Mouse (Mus musculus): ENCODE data around the gene Gpam. TPM values are rescaled to one million over a fixed set of nuclear protein-coding genes. Genes with fewer than 3 reads are reported as not detected.

Gpam gene
- polyA plus RNA-seq, 1 experiment = 9.8 TPM

DNA sequence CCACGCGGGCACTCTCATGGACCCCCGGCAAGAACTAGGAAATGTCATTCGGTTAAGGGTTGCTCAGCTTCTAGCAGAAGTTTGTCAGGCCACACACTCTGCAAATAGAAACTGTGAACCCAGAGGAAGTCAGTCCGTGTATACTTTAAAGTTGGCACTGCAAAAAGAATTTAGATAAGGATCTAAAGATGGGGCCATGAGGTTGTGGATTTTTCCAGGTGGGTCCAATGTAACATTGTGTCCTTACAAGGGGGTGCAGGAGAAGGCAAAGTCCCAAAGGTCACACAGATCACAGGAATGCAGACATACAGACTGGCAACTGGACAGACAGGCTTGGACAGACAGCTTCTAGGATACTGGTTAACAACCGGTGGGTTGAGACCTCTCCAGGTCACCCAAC lies 21.1 kb upstream of the Gpam start:
- no peak for TF ChIP-seq POLR2A (IDR thresholded peaks at IDR 0.05; ENCODE audit: borderline replicate concordance, control insufficient read depth, low read depth, low read length)
- TF ChIP-seq CTCF (IDR thresholded peaks at IDR 0.05; ENCODE audit: control insufficient read depth, insufficient read depth, low read length) = no peak
- WGBS = 51% methylated on average over 6 of the region's 6 CpGs
- Histone ChIP-seq H3K4me3 (replicated peaks; ENCODE audit: control insufficient read depth, low read depth, low read length) (no peak overlapping the region), H3K27ac (ENCODE audit: control insufficient read depth, insufficient read depth, low read depth, low read length, poor library complexity) (no peak overlapping the region), H3K4me1 (ENCODE audit: control insufficient read depth, insufficient read depth, low read length) (no peaks in the 10 kb centered on the region)

DNA sequence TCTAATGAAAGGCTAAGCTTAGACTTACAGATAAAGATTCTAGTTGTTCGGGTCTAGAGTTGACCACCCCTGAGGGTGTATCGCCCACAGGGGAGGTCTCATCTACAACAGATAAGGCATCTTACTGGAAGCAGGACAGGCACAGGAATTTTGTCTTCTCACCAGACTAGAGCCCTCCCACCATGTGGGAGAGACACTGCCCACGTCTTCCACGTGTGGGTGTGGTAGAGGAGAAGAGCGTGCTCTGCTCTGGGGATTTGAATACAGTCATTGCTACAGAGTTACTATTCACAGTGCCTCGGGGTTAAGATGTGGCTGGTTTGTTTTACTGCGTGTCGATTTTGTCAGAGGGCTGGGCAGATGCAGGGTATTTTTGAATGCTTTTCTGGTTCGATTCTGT lies 20.5 kb upstream of the Gpam start:
- Histone ChIP-seq H3K4me1 (ENCODE audit: control insufficient read depth, insufficient read depth, low read length) (no peaks in the 10 kb centered on the region), H3K27ac (ENCODE audit: control insufficient read depth, insufficient read depth, low read depth, low read length, poor library complexity) (no peak overlapping the region), H3K4me3 (replicated peaks; ENCODE audit: control insufficient read depth, low read depth, low read length) (no peak overlapping the region)
- TF ChIP-seq POLR2A (IDR thresholded peaks at IDR 0.05; ENCODE audit: borderline replicate concordance, control insufficient read depth, low read depth, low read length) = no peak
- no peak for TF ChIP-seq CTCF (IDR thresholded peaks at IDR 0.05; ENCODE audit: control insufficient read depth, insufficient read depth, low read length)
- 68% methylated on average over 9 of the region's 9 CpGs for WGBS

DNA sequence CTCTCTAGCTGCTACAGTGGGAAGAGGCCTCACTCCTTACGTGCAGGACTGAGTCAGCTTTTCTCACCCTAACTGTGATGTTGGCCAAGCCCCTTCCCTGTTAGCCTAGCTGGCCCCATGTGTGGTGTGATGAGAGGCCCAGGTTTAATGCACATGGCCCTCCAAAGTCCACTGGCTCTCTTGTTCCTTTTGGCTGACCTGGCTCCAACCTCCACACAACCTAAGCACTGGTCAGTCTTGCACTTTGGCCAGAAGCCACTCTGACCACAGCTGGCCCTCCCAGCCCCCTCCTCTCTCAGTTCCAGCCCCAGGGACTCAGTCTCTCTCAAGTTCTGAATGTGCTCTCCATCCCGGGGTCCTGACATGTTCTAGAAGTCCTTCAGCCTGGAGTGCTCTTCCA lies 18.1 kb upstream of the Gpam start:
- Histone ChIP-seq H3K4me3 (replicated peaks; ENCODE audit: control insufficient read depth, low read depth, low read length) (no peak overlapping the region), H3K27ac (ENCODE audit: control insufficient read depth, insufficient read depth, low read depth, low read length, poor library complexity) (no peak overlapping the region), H3K4me1 (ENCODE audit: control insufficient read depth, insufficient read depth, low read length) (no peaks in the 10 kb centered on the region)
- no peak for TF ChIP-seq CTCF (IDR thresholded peaks at IDR 0.05; ENCODE audit: control insufficient read depth, insufficient read depth, low read length)
- no peak for TF ChIP-seq POLR2A (IDR thresholded peaks at IDR 0.05; ENCODE audit: borderline replicate concordance, control insufficient read depth, low read depth, low read length)
- 71% methylated on average over 2 of the region's 2 CpGs for WGBS

DNA sequence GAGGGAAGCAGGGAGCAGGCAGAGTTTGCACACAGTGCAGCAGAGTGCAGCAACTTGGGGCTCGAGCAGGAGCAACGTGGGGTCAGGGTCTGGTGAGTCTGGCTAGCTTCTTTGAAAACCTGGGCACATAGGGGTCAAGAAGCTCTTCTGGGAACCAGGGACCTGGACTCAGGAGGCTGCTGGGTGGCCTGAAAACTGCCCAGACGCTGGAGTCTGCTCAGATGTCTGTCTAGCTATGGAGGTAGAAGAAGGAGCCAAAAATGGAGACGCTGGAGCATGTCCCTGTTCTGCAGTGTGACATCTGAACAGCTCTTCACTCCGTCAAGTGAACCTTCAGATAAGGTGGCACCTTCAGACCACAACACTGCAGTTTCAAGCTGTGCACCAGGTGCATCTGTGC lies 17.7 kb upstream of the Gpam start:
- no peak overlapping the region for H3K4me3 ChIP-seq (replicated peaks; ENCODE audit: control insufficient read depth, low read depth, low read length)
- TF ChIP-seq POLR2A (IDR thresholded peaks at IDR 0.05; ENCODE audit: borderline replicate concordance, control insufficient read depth, low read depth, low read length) = no peak
- TF ChIP-seq CTCF (IDR thresholded peaks at IDR 0.05; ENCODE audit: control insufficient read depth, insufficient read depth, low read length) = no peak
- H3K4me1 ChIP-seq (ENCODE audit: control insufficient read depth, insufficient read depth, low read length) = no peaks in the 10 kb centered on the region
- no peak overlapping the region for H3K27ac ChIP-seq (ENCODE audit: control insufficient read depth, insufficient read depth, low read depth, low read length, poor library complexity)
- WGBS = 75% methylated on average over 5 of the region's 5 CpGs

DNA sequence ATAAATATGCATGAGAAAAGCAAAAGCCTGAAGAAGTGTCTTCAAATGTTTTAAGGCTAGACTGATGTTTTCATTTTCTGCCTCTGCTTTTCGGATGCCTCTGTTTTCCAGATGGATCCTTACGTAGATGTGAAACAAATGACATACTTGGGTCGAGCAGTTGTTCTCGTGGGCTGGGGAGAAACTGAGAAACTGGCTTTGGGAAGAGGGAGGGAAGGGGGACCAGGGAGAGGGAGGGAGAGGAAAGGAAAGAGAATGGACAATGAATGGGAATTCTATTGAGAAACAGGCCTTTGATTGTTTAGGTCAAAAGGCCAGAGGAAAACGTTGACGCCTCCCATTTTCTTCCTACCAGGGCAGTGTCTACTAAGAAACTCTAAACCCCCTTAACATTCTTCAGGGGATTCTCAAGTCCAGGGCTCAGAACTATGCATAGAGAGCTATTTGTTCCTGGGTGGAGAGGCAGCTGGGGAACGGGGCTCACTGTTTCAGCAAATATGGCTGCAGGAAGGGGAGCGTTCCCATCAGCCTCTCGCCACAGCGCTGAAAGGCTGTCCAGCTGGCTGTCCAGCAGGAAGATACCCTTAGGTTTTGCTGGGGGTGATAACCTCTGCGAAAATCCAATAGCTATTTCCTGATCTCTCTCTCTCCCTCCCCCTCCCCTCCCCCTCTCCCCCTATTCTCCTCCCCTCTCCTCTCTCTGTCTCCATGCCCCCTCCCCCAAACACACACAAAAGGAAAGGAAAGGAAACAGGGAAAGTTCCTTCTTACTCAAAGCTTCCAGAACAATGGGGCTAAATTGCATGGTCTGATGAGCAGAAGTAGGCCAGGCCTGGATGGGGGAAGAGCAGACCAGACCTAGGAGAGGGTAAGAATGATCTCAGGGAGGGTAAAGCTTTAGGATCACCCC lies 16.6 kb upstream of the Gpam start:
- 63% methylated on average over 11 of the region's 11 CpGs for WGBS
- TF ChIP-seq CTCF (IDR thresholded peaks at IDR 0.05; ENCODE audit: control insufficient read depth, insufficient read depth, low read length) (no peak), POLR2A (IDR thresholded peaks at IDR 0.05; ENCODE audit: borderline replicate concordance, control insufficient read depth, low read depth, low read length) (no peak)
- Histone ChIP-seq H3K4me1 (ENCODE audit: control insufficient read depth, insufficient read depth, low read length) (no peaks in the 10 kb centered on the region), H3K4me3 (replicated peaks; ENCODE audit: control insufficient read depth, low read depth, low read length) (no peak overlapping the region), H3K27ac (ENCODE audit: control insufficient read depth, insufficient read depth, low read depth, low read length, poor library complexity) (no peak overlapping the region)

DNA sequence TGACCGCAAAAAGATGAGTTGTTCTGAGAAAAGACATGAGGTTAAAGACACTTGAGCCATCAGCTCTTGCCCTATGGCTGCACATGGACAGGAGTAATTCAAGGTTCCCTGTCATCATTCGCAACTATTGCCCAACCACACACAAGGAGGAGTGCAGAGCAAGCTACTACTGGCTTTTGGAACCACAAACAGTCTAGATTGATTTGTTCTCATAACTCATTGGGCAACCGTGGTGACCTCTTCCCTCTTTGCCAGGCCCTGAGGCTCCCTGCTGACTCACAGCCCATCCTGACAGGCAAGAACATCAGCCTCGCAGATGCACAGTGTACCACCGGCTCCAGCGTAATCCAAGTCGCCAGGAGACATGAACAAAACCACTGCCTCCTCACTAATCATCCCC lies 12.3 kb upstream of the Gpam start:
- WGBS = 45% methylated on average over 7 of the region's 7 CpGs
- no peak for TF ChIP-seq POLR2A (IDR thresholded peaks at IDR 0.05; ENCODE audit: borderline replicate concordance, control insufficient read depth, low read depth, low read length)
- TF ChIP-seq CTCF (IDR thresholded peaks at IDR 0.05; ENCODE audit: control insufficient read depth, insufficient read depth, low read length) = no peak
- no peak overlapping the region for H3K27ac ChIP-seq (ENCODE audit: control insufficient read depth, insufficient read depth, low read depth, low read length, poor library complexity)

DNA sequence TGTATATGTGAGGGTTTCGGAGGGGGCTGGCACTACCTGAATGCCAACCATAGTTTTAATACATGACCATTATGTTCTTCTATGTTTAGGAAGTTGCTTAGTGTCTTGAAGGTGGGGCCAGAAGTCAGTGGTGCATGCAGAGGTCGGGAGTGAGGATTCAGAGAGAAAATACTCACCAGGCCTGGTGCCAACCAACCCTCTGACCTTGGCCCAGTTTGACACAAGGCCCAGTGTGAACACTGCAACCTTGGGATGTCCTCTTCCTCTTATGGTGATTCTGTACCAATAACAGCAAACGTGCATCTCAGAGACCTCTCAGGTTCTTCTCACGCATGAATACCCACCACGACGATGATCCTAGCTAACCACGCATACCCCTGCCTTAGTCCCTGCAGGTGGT lies 11.5 kb upstream of the Gpam start:
- Histone ChIP-seq H3K4me1 (ENCODE audit: control insufficient read depth, insufficient read depth, low read length) (no peaks in the 10 kb centered on the region; the same call in none of the 2 replicates), H3K27ac (ENCODE audit: control insufficient read depth, insufficient read depth, low read depth, low read length, poor library complexity) (no peak overlapping the region), H3K4me3 (replicated peaks; ENCODE audit: control insufficient read depth, low read depth, low read length) (no peak overlapping the region)
- WGBS = 69% methylated on average over 7 of the region's 7 CpGs
- no peak for TF ChIP-seq POLR2A (IDR thresholded peaks at IDR 0.05; ENCODE audit: borderline replicate concordance, control insufficient read depth, low read depth, low read length)
- TF ChIP-seq CTCF (IDR thresholded peaks at IDR 0.05; ENCODE audit: control insufficient read depth, insufficient read depth, low read length) = no peak

More for the DNA sequence above, 12.3 kb upstream of the Gpam start:
- H3K4me3 ChIP-seq (replicated peaks; ENCODE audit: control insufficient read depth, low read depth, low read length) = no peak overlapping the region
- H3K4me1 ChIP-seq (ENCODE audit: control insufficient read depth, insufficient read depth, low read length) = no peaks in the 10 kb centered on the region; the same call in none of the 2 replicates

DNA sequence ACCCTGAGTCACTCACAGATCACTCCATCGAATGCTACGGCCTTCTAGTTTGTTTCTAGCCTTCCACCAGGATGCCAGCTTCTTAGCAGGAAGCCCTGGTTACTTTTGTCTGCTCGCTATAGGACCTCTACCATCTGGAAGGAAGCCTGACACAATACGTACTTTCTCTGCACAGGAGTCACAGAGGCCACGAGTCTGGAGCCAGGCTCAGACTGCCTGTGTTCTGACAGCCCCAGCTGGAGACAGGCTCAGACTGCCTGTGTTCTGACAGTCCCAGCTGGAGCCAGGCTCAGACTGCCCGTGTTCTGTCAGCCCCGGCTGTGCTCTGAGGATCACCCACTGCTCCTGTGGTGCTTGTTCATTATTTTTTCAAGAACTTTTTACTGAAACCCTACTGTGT lies 10.8 kb upstream of the Gpam start:
- TF ChIP-seq POLR2A (IDR thresholded peaks at IDR 0.05; ENCODE audit: borderline replicate concordance, control insufficient read depth, low read depth, low read length) = no peak
- no peak for TF ChIP-seq CTCF (IDR thresholded peaks at IDR 0.05; ENCODE audit: control insufficient read depth, insufficient read depth, low read length)
- WGBS = 41% methylated on average over 7 of the region's 7 CpGs

More for the DNA sequence above, 10.8 kb upstream of the Gpam start:
- Histone ChIP-seq H3K27ac (ENCODE audit: control insufficient read depth, insufficient read depth, low read depth, low read length, poor library complexity) (no peak overlapping the region), H3K4me3 (replicated peaks; ENCODE audit: control insufficient read depth, low read depth, low read length) (no peak overlapping the region), H3K4me1 (ENCODE audit: control insufficient read depth, insufficient read depth, low read length) (no peaks in the 10 kb centered on the region; the same call in none of the 2 replicates)
